Mouse (Mus musculus) ES-CJ7 (cell line): ENCODE results near the gene Ceacam15.

ENCODE experiments used
- DNase-seq: peaks from one replicate; pipeline ENCODE4 v3.0.0; 2011; ENCODE audit warnings: low read depth, low spot score

The Ceacam15 gene

DNA sequence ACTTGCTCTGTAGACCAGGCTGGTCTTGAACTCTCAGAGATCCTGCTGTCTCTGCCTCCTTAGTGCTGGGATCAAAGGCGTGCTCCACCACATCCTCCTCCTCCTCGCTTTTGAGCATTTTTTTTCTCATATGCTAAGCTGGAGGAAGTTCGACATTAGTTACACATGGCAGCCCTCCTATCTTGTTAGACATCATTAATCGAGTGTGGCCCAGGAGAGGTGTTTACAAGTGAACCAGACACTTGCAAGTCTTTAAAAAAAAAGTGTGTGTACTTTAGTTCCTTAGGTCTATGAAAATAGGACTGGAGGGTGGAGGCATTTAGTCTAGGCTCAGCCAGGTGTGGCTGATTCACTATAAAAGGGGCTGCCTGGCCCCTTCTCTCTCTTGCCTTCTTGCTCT, 44.5 kb downstream of the Ceacam15 start:
- no peak for DNase-seq

DNA sequence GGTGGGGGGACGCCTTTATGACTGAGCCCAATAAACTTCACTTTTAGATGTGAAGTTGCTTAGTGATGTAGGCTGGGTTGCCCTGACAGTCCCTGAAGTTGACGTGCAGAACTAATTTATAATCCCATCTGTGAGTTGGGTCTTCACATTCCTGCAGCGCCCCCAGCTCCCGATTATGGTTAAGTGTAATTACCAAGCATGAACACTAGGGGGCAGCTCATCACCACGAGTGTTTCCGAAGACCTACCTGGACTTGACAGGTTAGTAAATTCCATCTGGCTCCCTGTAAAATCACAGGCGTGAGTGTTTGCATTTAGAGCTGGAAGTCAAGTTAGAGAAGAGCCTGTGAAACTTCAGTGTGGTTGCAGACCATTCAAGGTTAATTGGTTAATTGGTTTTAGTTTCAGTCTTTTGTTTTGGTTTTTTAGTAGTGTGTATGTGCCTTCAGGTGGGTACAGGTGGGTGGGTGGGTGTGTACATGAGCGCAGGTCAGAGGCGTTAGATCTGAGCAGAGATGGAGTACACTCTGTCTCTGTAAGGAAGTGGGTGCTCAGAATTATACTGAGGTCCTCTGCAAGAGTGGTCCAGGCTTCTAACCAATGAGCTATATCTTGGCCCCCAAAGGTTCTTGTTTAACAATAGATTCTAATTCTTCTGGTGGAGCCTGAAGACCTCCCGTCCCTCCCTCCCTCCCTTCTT, 45.8 kb downstream of the Ceacam15 start:
- peak; percentile 80 for DNase-seq

DNA sequence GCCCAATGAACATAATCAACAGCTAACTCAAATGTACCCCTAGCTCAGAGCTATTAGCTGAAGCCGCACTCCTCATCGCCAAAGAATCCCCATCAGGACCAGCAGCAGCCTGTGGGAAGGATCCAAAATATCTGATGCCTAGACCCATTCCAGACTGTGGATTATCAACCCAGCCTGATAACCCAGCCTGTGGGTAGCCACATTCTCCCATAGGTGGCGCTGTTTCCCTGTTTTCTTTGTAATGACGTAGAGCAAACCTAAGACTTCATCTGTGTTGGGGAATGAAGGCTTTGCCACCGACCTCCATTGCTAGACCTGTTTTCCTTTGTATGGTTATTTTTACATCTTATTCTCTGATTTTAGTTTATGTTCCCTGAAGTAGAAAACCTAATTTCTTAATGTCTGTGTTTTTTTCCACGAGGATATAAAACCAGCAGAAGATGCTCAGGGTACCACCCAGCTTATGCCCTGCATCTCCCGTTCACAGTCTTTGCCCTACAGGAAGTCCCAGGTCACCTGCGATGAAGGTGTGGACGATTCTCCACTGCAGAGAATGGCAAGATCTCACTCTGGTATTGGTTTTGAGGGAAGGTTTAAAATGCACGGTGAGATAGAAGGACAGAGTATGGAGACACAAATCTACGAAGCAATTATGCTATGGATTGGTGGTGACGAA, 47.3 kb downstream of the Ceacam15 start:
- peak; percentile 71 for DNase-seq

DNA sequence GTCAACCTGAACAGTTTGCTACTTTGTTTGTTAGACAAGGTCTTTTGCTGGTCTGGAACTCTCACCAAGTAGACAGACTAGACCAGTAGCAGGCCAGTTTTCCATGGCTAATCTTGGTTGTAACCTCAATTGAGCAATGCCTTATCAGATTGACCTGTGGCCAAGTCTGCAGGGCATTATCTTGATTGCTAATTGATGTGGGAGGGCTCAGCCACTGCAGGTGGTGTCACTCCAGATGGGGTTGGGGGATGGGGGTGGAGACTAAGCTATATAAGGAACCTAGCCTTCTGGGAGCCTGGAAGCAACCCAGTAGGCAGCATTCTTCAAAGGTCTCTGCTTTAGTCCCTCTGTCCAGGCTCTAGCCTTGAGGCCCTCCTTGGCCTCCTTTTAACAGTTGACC, 51.8 kb downstream of the Ceacam15 start:
- DNase-seq = peak; percentile 52

DNA sequence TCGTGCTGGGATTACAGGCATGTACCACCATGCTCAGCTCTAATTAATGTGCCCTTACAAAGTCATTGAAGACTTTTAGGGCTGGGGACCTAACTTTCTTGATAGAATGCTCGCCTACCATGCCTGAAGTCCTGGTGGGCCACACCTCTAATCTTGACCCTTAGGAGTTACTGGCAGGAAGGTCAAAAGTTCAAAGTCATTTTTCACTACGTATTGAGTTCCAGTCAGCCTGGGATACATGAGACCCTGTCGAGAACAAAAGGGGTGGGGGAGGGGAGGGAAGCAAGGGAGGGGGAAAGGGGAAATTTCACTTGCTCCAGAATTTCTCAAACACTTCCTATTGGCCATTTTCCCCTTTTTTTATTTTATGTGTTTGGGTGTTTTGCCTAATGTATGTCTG, 52.4 kb downstream of the Ceacam15 start:
- peak; percentile 71 for DNase-seq
